Mouse (Mus musculus) testis, adult 2 months (tissue): ENCODE data around the gene Lrrc4.

Experiments used
- CTCF ChIP-seq: fragments of 200-500 bp; IDR thresholded peaks from 2 replicates; pipeline ENCODE4 v1.5.1; 2012; ENCODE audit warnings: low read depth, mild to moderate bottlenecking, inconsistent platforms, low read length, moderate library complexity; ENCODE audit not compliant: control insufficient read depth, insufficient read depth, insufficient replicate concordance
- POLR2A ChIP-seq: fragments of 200-500 bp; IDR thresholded peaks from 2 replicates; pipeline ENCODE4 v1.6.1; 2012; ENCODE audit warnings: low read depth, mild to moderate bottlenecking, inconsistent platforms, low read length, moderate library complexity; ENCODE audit not compliant: control insufficient read depth

DNA sequence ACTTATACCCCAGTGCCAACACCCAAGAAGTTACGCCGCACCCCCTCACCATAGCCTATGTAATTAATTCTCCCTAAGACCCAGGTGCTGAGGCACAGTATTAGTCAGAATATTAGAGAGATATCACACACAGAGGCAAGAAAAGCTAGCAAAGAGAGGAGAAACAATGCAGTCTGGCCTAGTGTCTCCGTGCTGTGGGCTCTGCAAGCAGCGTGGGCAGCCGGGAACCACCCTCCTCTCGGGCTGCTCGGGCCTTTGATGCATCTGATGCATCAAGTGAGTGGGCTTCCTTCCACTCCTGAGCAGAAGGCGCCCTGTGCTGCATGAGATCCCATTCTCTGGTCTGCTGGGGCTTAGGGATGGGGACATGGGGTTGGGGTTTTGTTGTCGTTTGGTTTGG lies 18.5 kb downstream of the Lrrc4 start:
- TF ChIP-seq CTCF (no peak), POLR2A (no peak)
